Comparison of ENCODE assay signal across 10 mouse cellular contexts in genomic region chr8:87234336-87234735, GRCm38 (mm10).
DNase-seq lines count a peak whose midpoint lies in the region; ATAC-seq and TF ChIP-seq lines count a peak whose summit lies in the region.
"Had no signal": no experiment of that assay in that cellular context is flagged by ENCODE, and none has a peak within 500 bp of the region (broad histone marks: within the 10 kb centered on the region; RNA-seq: fewer than 3 reads in every experiment).

No protein-coding gene starts in this region.

- H3K36me3 ChIP-seq in hindbrain, embryonic 10.5 days = no peaks in the 10 kb centered on the region
- H3K36me3 ChIP-seq in midbrain, embryonic 15.5 days (replicated peaks) = no peaks in the 10 kb centered on the region

- H3K4me1 ChIP-seq in hindbrain, embryonic 10.5 days (replicated peaks) = peaks cover 83% of the 10 kb centered on the region
- H3K4me1 ChIP-seq in midbrain, embryonic 15.5 days = peaks cover 52% of the 10 kb centered on the region

- peak; percentile 71 for DNase-seq in brain, embryonic 14.5 days (ENCODE audit: low read depth)
- DNase-seq in cerebellum, adult 11-12 months = peak; percentile 92
- peak; percentile 53 for DNase-seq in hindbrain, embryonic 10.5 days (ENCODE audit: low spot score)
- no peak for DNase-seq in left cerebral cortex, postnatal 10 days (ENCODE audit: extremely low spot score in 1 of 2, low spot score in 2 of 2)
- no peak for DNase-seq in thymus, postnatal 25 days
- DNase-seq in thymus, postnatal 4 days = no peak
- DNase-seq: heart, postnatal 36 days; liver had no signal

- no peak for TF ChIP-seq CTCF in brain, embryonic 14.5 days (IDR thresholded peaks at IDR 0.05; ENCODE audit: borderline replicate concordance, extremely low read depth, insufficient read depth, insufficient read length)

- no peak for ATAC-seq in midbrain, embryonic 15.5 days (replicated peaks)
- ATAC-seq: lung, postnatal 0 days had no signal

- no peak overlapping the region for H3K9ac ChIP-seq in midbrain, embryonic 15.5 days

- peaks cover 57% of the 10 kb centered on the region for H3K27me3 ChIP-seq in hindbrain, embryonic 10.5 days (ENCODE audit: insufficient read depth, poor library complexity, severe bottlenecking)
- no peaks in the 10 kb centered on the region for H3K27me3 ChIP-seq in midbrain, embryonic 15.5 days (replicated peaks)

- H3K27ac ChIP-seq in hindbrain, embryonic 10.5 days = peak overlapping the region; percentile 60; the same call in 1 of the 2 replicates
- H3K27ac ChIP-seq in midbrain, embryonic 15.5 days = 0 out of 2 replicates have a peak overlapping the region, but pooled peaks have one; percentile 14

- no peak overlapping the region for H3K4me2 ChIP-seq in midbrain, embryonic 15.5 days

- TF ChIP-seq POLR2A in brain, embryonic 14.5 days (IDR thresholded peaks at IDR 0.05; ENCODE audit: borderline replicate concordance, extremely low read depth, insufficient read depth, insufficient read length, poor library complexity, severe bottlenecking) = no peak

- no peaks in the 10 kb centered on the region for H3K9me3 ChIP-seq in hindbrain, embryonic 10.5 days
- no peaks in the 10 kb centered on the region for H3K9me3 ChIP-seq in midbrain, embryonic 15.5 days

- H3K4me3 ChIP-seq in hindbrain, embryonic 10.5 days = 0 out of 2 replicates have a peak overlapping the region, but pooled peaks have one; percentile 16
- no peak overlapping the region for H3K4me3 ChIP-seq in midbrain, embryonic 15.5 days

- WGBS in hindbrain, embryonic 10.5 days = 42% methylated on average over 5 of the region's 5 CpGs
- 42% methylated on average over 5 of the region's 5 CpGs for WGBS in midbrain, embryonic 15.5 days

- intact Hi-C loops in left cerebral cortex, postnatal 10 days (cut with DNase I) = no loop called here

Comparison
In these comparisons a context has a peak if more than half of its experiments do, and no peak if none do; other contexts are left out.
1. DNase-seq: peak in brain, embryonic 14.5 days (single experiment), cerebellum, adult 11-12 months (single experiment) and hindbrain, embryonic 10.5 days (single experiment); none in left cerebral cortex, postnatal 10 days (0 of 2), thymus, postnatal 25 days (single experiment) and thymus, postnatal 4 days (single experiment).